Mouse (Mus musculus) embryonic fibroblast, embryonic 13.5 days (primary cell): ENCODE measurements around the gene Supt3.

ENCODE experiments used
- CTCF ChIP-seq: IDR thresholded peaks from 2 replicates; pipeline ENCODE4 v1.5.1; 2011; ENCODE audit warnings: mild to moderate bottlenecking, control low read depth, low read length, moderate library complexity, borderline replicate concordance; ENCODE audit not compliant: insufficient read depth
- POLR2A ChIP-seq: IDR thresholded peaks from 2 replicates; pipeline ENCODE4 v1.6.1; 2011; ENCODE audit warnings: low read depth, mild to moderate bottlenecking, control low read depth, low read length, moderate library complexity

GRCm38 (mm10) chr17:44970255-44970654 lies 193.3 kb downstream of the Supt3 start:
- TF ChIP-seq CTCF (no peak), POLR2A (no peak)
